Mouse (Mus musculus) ES-Bruce4 (cell line): Measurements from ENCODE around the gene Chka. TPM values are rescaled to one million over a fixed set of nuclear protein-coding genes. Genes with fewer than 3 reads are reported as not detected.

Experiments
- H3K27ac ChIP-seq: 2 replicates; pipeline ENCODE4 v1.5.1; 2012; ENCODE audit warnings: low read length, inconsistent platforms; ENCODE audit not compliant: insufficient read depth
- H3K27me3 ChIP-seq: 2 replicates; pipeline ENCODE4 v1.6.1; 2012; ENCODE audit warnings: mild to moderate bottlenecking, low read length, inconsistent platforms; ENCODE audit not compliant: control insufficient read depth, poor library complexity, insufficient read depth, severe bottlenecking
- H3K36me3 ChIP-seq: 2 replicates; pipeline ENCODE4 v1.6.1; 2012; ENCODE audit warnings: inconsistent platforms, mild to moderate bottlenecking, low read length, moderate library complexity; ENCODE audit not compliant: control insufficient read depth, poor library complexity, insufficient read depth, severe bottlenecking
- H3K4me1 ChIP-seq: one replicate; pipeline ENCODE4 v1.8.1; 2011; ENCODE audit warnings: low read length; ENCODE audit not compliant: control insufficient read depth, insufficient read depth
- H3K4me3 ChIP-seq: 2 replicates; pipeline ENCODE4 v1.5.1; 2011; ENCODE audit warnings: low read depth, mild to moderate bottlenecking, low read length
- H3K9ac ChIP-seq: 2 replicates; pipeline ENCODE4 v1.6.1; 2012; ENCODE audit warnings: low read depth, mild to moderate bottlenecking, inconsistent platforms; ENCODE audit not compliant: poor library complexity, severe bottlenecking
- H3K9me3 ChIP-seq: replicated peaks from 2 replicates; pipeline ENCODE4 v1.6.1; 2012; ENCODE audit warnings: mild to moderate bottlenecking, low read length, inconsistent platforms; ENCODE audit not compliant: control insufficient read depth, poor library complexity, insufficient read depth, severe bottlenecking
- CTCF ChIP-seq: IDR thresholded peaks from one replicate; pipeline ENCODE4 v1.8.1; 2011; ENCODE audit warnings: low read depth, low read length
- EP300 ChIP-seq: IDR thresholded peaks from 2 replicates; pipeline ENCODE4 v1.6.1; 2011; ENCODE audit warnings: low read depth, low read length; ENCODE audit not compliant: insufficient read depth
- POLR2A ChIP-seq: IDR thresholded peaks from one replicate; pipeline ENCODE4 v1.8.1; 2011; ENCODE audit warnings: low read length; ENCODE audit not compliant: insufficient read depth
- polyA plus RNA-seq: library from polyadenylated mRNA; stranded (reverse); fragments of >200 nt; gene quantifications from 2 replicates; pipeline ENCODE4 v1.2.4, GENCODE M21; 2011; ENCODE audit warnings: low read depth; ENCODE audit not compliant: missing spikeins, insufficient read depth, insufficient read length

Gene Chka
- polyA plus RNA-seq, 1 experiment, result 148 TPM

GRCm38 (mm10) chr19:3819899-3820444, 31.6 kb upstream of the Chka start:
- Histone ChIP-seq H3K9me3 (no peaks in the 10 kb centered on the region), H3K4me1 (peaks cover 1% of the 10 kb centered on the region), H3K9ac (no peak overlapping the region)

GRCm38 (mm10) chr19:3825044-3825443, 26.5 kb upstream of the Chka start:
- H3K4me3 ChIP-seq, result no peak overlapping the region
- TF ChIP-seq CTCF (no peak), POLR2A (no peak), EP300 (no peak)
- H3K9ac ChIP-seq, result no peak overlapping the region
- no peak overlapping the region for H3K27ac ChIP-seq
- no peaks in the 10 kb centered on the region for H3K4me1 ChIP-seq
- H3K27me3 ChIP-seq, result no peaks in the 10 kb centered on the region
- no peaks in the 10 kb centered on the region for H3K9me3 ChIP-seq
- H3K36me3 ChIP-seq, result no peaks in the 10 kb centered on the region

More at GRCm38 (mm10) chr19:3819899-3820444, 31.6 kb upstream of the Chka start:
- no peak for TF ChIP-seq EP300
- no peak for TF ChIP-seq CTCF
- no peak for TF ChIP-seq POLR2A
- Histone ChIP-seq H3K36me3 (no peaks in the 10 kb centered on the region), H3K27ac (no peak overlapping the region), H3K27me3 (no peaks in the 10 kb centered on the region), H3K4me3 (no peak overlapping the region)

GRCm38 (mm10) chr19:3829863-3830262, 21.7 kb upstream of the Chka start:
- Histone ChIP-seq H3K9me3 (no peaks in the 10 kb centered on the region), H3K4me1 (no peaks in the 10 kb centered on the region), H3K27me3 (no peaks in the 10 kb centered on the region), H3K9ac (no peak overlapping the region), H3K36me3 (no peaks in the 10 kb centered on the region), H3K27ac (no peak overlapping the region), H3K4me3 (no peak overlapping the region)
- TF ChIP-seq EP300 (no peak), CTCF (no peak), POLR2A (no peak)

GRCm38 (mm10) chr19:3831716-3832115, 19.9 kb upstream of the Chka start:
- Histone ChIP-seq H3K4me1 (no peaks in the 10 kb centered on the region), H3K27me3 (no peaks in the 10 kb centered on the region), H3K27ac (no peak overlapping the region), H3K36me3 (no peaks in the 10 kb centered on the region), H3K9ac (no peak overlapping the region), H3K4me3 (no peak overlapping the region), H3K9me3 (no peaks in the 10 kb centered on the region)
- TF ChIP-seq CTCF, result no peak
- no peak for TF ChIP-seq EP300

GRCm38 (mm10) chr19:3832851-3833353, 18.7 kb upstream of the Chka start:
- H3K27ac ChIP-seq, result no peak overlapping the region

GRCm38 (mm10) chr19:3834301-3834700, 17.3 kb upstream of the Chka start:
- H3K4me1 ChIP-seq, result peaks cover 4% of the 10 kb centered on the region
- no peak overlapping the region for H3K27ac ChIP-seq
- no peaks in the 10 kb centered on the region for H3K27me3 ChIP-seq
- no peak overlapping the region for H3K9ac ChIP-seq
- TF ChIP-seq EP300 (no peak), POLR2A (no peak), CTCF (no peak)
- no peak overlapping the region for H3K4me3 ChIP-seq
- H3K9me3 ChIP-seq, result no peaks in the 10 kb centered on the region
- H3K36me3 ChIP-seq, result no peaks in the 10 kb centered on the region

More at GRCm38 (mm10) chr19:3832851-3833353, 18.7 kb upstream of the Chka start:
- H3K4me3 ChIP-seq, result peak overlapping the region; percentile 13; the same call in 1 of the 2 replicates
- H3K4me1 ChIP-seq, result peaks cover 4% of the 10 kb centered on the region
- H3K27me3 ChIP-seq, result no peaks in the 10 kb centered on the region
- 0 out of 2 replicates have a peak overlapping the region, but pooled peaks have one; percentile 6 for H3K9ac ChIP-seq
- H3K9me3 ChIP-seq, result no peaks in the 10 kb centered on the region
- TF ChIP-seq CTCF (no peak), EP300 (no peak), POLR2A (no peak)
- H3K36me3 ChIP-seq, result no peaks in the 10 kb centered on the region
